Mouse (Mus musculus) left cerebral cortex, postnatal 36 days (tissue): ENCODE results near the gene Tcf23. TPM values are rescaled to one million over a fixed set of nuclear protein-coding genes. Genes with fewer than 3 reads are reported as not detected.

ENCODE experiments used
- total RNA-seq, 2 experiments: library from RNA; stranded (reverse); gene quantifications; 2 replicates each; pipeline ENCODE4 v1.2.3; 2021

The Tcf23 gene
- total RNA-seq, 2 experiments from 2014 or later = 0.15 to 0.27 TPM

Other genes starting within 250 kb of the Tcf23 start
- 100 to 1,000 TPM; 223 to 238 TPM for gene Mapre3, start 154.0 kb upstream of the Tcf23 start, total RNA-seq
- gene Tmem214, start 100.7 kb upstream of the Tcf23 start, total RNA-seq = 10 to 100 TPM; 51.9 to 79.5 TPM
- 10 to 100 TPM; 13.5 to 20.2 TPM for gene Agbl5, start 80.0 kb upstream of the Tcf23 start, total RNA-seq
- 10 to 100 TPM; 82.6 to 97.0 TPM for gene Ost4, start 60.9 kb upstream of the Tcf23 start, total RNA-seq
- gene Emilin1, start 55.3 kb upstream of the Tcf23 start, total RNA-seq = 1 to 10 TPM; 1.7 to 5.1 TPM
- 10 to 100 TPM; 14.4 TPM for gene Khk, start 47.2 kb upstream of the Tcf23 start, total RNA-seq
- 10 to 100 TPM; 26.1 to 26.4 TPM for gene Cgref1, start 23.1 kb upstream of the Tcf23 start, total RNA-seq
- gene Preb, start 8.3 kb upstream of the Tcf23 start, total RNA-seq = 100 to 1,000 TPM; 121 to 128 TPM
- gene Atraid, start 79.7 kb downstream of the Tcf23 start, total RNA-seq = 10 to 100 TPM; 74.3 to 75.8 TPM
- 10 to 100 TPM; 14.4 to 17.9 TPM for gene Slc5a6, start 80.3 kb downstream of the Tcf23 start, total RNA-seq
- 10 to 100 TPM; 18.1 to 21.8 TPM for gene Cad, start 86.1 kb downstream of the Tcf23 start, total RNA-seq
- gene Dnajc5g, start 137.6 kb downstream of the Tcf23 start, total RNA-seq = not detected
- 100 to 1,000 TPM; 155 to 159 TPM for gene Slc30a3, start 139.6 kb downstream of the Tcf23 start, total RNA-seq
- gene Trim54, start 148.1 kb downstream of the Tcf23 start, total RNA-seq = 1 to 10 TPM; 1.4 to 2.8 TPM
- gene Ucn, start 170.2 kb downstream of the Tcf23 start, total RNA-seq = 1 to 10 TPM in 1 of 2 experiments, not detected in 1; 2.4 TPM
- 10 to 100 TPM; 46.2 to 50.8 TPM for gene Mpv17, start 185.6 kb downstream of the Tcf23 start, total RNA-seq
- gene Gm29609, start 211.2 kb downstream of the Tcf23 start, total RNA-seq = 1 to 10 TPM; 2.0 to 5.1 TPM
- gene Gtf3c2, start 211.5 kb downstream of the Tcf23 start, total RNA-seq = 10 to 100 TPM; 48.0 to 73.7 TPM
- 10 to 100 TPM; 78.9 to 84.4 TPM for gene Snx17, start 224.6 kb downstream of the Tcf23 start, total RNA-seq
- 10 to 100 TPM; 36.2 to 41.1 TPM for gene Eif2b4, start 224.8 kb downstream of the Tcf23 start, total RNA-seq
- 10 to 100 TPM; 26.8 to 29.3 TPM for gene Zfp513, start 233.6 kb downstream of the Tcf23 start, total RNA-seq